Mouse (Mus musculus): ENCODE data around the gene Pear1. TPM values are rescaled to one million over a fixed set of nuclear protein-coding genes. Genes with fewer than 3 reads are reported as not detected.
A peak's percentile ranks its signal among the peaks of the same experiment; 100 is the strongest.

The Pear1 gene
- polyA plus RNA-seq, 1 experiment from 2014 or later = 6.7 TPM

DNA sequence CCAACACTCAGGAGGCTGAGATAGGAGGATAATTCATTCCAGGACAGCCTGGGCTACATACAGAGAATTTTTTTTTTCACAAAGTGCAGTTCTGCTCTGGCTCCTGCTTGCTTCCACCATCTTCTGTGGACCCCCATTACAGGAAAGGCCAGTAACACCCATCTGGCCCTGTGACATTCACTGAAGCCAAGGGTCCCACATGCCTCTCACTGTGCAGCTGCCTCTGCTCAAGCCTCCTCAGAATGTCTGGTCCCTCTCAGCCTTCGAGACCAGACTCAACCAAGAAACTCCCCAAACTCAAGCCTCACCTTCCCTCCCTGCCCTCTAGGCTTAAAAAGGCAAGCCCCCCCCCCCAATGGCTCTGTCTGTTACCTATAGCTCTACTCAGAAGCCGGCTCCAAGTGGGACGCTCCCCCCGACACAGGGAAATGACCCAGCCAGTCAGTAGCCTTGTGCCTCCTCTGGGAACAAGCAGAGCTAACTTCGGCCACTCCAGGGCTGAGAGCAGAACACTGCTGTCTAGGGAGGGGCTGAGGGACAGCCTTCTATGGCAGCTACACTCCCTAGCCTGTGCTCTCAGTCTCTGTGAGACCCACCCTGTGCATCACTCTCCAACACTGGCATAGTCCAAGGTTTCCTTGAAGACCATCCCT lies 58.3 kb downstream of the Pear1 start:
- Histone ChIP-seq H3K4me3 (ENCODE audit: low read depth, low read length) (no peak overlapping the region), H3K9ac (ENCODE audit: low read depth, low read length) (no peak overlapping the region), H3K27me3 (ENCODE audit: control insufficient read depth, insufficient read depth, low read depth, low read length) (peaks cover 15% of the 10 kb centered on the region), H3K9me3 (replicated peaks; ENCODE audit: control insufficient read depth, low read length, poor library complexity, severe bottlenecking) (0 out of 2 replicates have a peak, but pooled peaks cover 3% of the 10 kb centered on the region), H3K27ac (ENCODE audit: low read length) (no peak overlapping the region), H3K4me2 (ENCODE audit: low read length) (no peak overlapping the region), H3K4me1 (ENCODE audit: control insufficient read depth, insufficient read depth, low read length) (no peaks in the 10 kb centered on the region), H3K36me3 (ENCODE audit: control insufficient read depth, insufficient read depth, low read length) (no peaks in the 10 kb centered on the region)
- WGBS = 85% methylated on average over 5 of the region's 5 CpGs
- ATAC-seq = no peak

DNA sequence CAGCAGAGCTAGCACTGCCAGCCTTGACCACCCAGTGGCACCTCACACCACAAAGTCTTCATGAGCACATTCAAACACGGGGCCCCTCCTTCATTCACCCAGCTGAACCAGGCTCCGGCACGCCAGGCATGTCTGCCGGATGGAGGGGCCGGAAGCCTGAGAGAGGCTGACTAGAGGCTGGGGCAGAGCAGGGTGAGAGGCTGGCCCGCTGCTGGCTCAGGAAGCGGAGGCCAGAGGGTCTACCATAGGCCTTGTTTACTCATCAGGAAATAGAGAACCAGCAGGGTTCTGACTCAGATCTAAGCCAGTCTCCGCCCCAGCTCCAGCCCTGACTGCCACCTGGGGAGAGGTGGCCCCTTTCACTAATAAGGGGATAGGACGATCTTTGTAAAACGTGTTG lies 59.0 kb downstream of the Pear1 start:
- WGBS = 20% methylated on average over 10 of the region's 10 CpGs
- ATAC-seq = no peak
- Histone ChIP-seq H3K4me2 (ENCODE audit: low read length) (no peak overlapping the region), H3K27ac (ENCODE audit: low read length) (peak overlapping the region; percentile 41; the same call in 1 of the 2 replicates), H3K9me3 (replicated peaks; ENCODE audit: control insufficient read depth, low read length, poor library complexity, severe bottlenecking) (0 out of 2 replicates have a peak, but pooled peaks cover 3% of the 10 kb centered on the region), H3K4me3 (ENCODE audit: low read depth, low read length) (no peak overlapping the region), H3K27me3 (ENCODE audit: control insufficient read depth, insufficient read depth, low read depth, low read length) (peaks cover 15% of the 10 kb centered on the region), H3K36me3 (ENCODE audit: control insufficient read depth, insufficient read depth, low read length) (no peaks in the 10 kb centered on the region), H3K9ac (ENCODE audit: low read depth, low read length) (no peak overlapping the region), H3K4me1 (ENCODE audit: control insufficient read depth, insufficient read depth, low read length) (no peaks in the 10 kb centered on the region)

DNA sequence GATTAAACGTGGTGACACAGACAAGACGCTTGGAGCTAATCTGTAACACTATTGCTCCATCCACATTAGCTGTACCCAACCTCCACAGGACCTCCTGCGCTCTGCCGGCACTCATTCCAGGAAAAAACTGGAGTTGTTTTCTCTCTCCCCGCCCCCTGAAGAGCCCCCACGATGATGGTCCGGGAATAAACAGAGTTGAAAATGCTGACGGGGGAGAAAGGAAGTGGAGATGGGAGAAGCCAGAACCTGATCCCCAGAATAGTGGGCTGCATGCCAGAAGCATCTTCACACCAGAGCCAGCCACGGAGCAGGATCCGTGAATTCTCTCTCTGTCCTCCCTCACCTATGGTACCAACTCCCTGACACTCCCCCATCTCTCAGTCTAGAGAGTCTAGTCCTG lies 59.6 kb downstream of the Pear1 start:
- H3K4me1 ChIP-seq (ENCODE audit: control insufficient read depth, insufficient read depth, low read length) = no peaks in the 10 kb centered on the region
- 49% methylated on average over 9 of the region's 10 CpGs for WGBS
- H3K27me3 ChIP-seq (ENCODE audit: control insufficient read depth, insufficient read depth, low read depth, low read length) = peaks cover 15% of the 10 kb centered on the region
- H3K4me3 ChIP-seq (ENCODE audit: low read depth, low read length) = no peak overlapping the region
- H3K27ac ChIP-seq (ENCODE audit: low read length) = peak overlapping the region; percentile 41; the same call in 1 of the 2 replicates
- no peaks in the 10 kb centered on the region for H3K36me3 ChIP-seq (ENCODE audit: control insufficient read depth, insufficient read depth, low read length)
- 0 out of 2 replicates have a peak, but pooled peaks cover 3% of the 10 kb centered on the region for H3K9me3 ChIP-seq (replicated peaks; ENCODE audit: control insufficient read depth, low read length, poor library complexity, severe bottlenecking)
- H3K4me2 ChIP-seq (ENCODE audit: low read length) = no peak overlapping the region
- ATAC-seq = no peak
- no peak overlapping the region for H3K9ac ChIP-seq (ENCODE audit: low read depth, low read length)

DNA sequence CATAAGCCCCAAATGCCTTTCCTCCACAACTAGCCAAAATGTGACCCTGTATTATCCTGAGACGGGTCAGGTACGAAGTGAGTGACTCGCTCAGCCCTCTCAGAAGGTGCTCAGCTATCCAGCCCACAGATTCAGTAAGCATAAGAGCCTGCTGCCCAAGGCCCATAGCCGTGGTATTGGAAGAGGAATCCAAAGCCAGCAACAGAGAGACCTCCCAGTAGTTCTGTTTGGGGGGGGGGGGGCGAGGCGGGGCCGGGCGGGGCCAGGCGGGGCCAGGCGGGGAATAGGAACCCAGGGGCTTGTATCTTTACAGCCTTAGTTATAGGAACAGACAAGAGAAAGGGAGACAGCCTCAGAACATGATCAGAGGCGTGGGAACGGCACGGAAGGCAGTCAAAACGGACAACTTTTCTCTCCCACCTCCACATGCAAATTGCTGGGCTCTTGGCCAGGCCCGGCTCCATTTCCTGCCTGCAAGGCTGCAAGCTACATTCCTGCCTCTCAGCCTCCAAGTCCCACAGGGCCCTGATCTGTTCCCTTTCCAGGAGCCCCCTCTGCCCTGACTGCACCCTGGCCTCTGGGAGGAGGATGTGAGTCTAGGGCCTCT lies 60.3 kb downstream of the Pear1 start:
- H3K27me3 ChIP-seq (ENCODE audit: control insufficient read depth, insufficient read depth, low read depth, low read length) = peaks cover 11% of the 10 kb centered on the region
- ATAC-seq = no peak
- H3K9me3 ChIP-seq (replicated peaks; ENCODE audit: control insufficient read depth, low read length, poor library complexity, severe bottlenecking) = no peaks in the 10 kb centered on the region
- 0 out of 2 replicates have a peak overlapping the region, but pooled peaks have one; percentile 5 for H3K4me2 ChIP-seq (ENCODE audit: low read length)
- H3K36me3 ChIP-seq (ENCODE audit: control insufficient read depth, insufficient read depth, low read length) = no peaks in the 10 kb centered on the region
- H3K9ac ChIP-seq (ENCODE audit: low read depth, low read length) = no peak overlapping the region
- no peak overlapping the region for H3K4me3 ChIP-seq (ENCODE audit: low read depth, low read length)
- WGBS = 23% methylated on average over 15 of the region's 15 CpGs
- no peak overlapping the region for H3K27ac ChIP-seq (ENCODE audit: low read length)
- H3K4me1 ChIP-seq (ENCODE audit: control insufficient read depth, insufficient read depth, low read length) = no peaks in the 10 kb centered on the region

DNA sequence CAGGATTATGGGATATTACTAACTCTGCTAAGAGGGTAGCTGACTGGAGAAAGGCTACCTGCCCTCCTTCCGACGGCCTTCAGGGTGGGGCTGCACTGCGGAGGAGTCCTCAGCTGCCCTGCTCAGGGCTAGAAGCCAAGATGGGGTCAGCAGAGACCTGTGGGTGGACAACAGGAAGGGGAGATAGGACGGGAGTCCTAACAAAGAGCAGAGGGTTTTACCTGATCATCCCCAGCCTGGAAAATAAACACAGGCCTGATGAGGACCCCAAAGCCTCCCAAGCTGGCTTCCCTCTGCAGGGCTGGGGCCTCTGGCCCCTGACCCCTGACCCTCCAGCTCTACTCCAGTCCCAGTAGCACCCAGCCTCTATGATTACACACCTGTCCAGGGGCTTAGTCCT lies 60.9 kb downstream of the Pear1 start:
- Histone ChIP-seq H3K4me3 (ENCODE audit: low read depth, low read length) (no peak overlapping the region), H3K9ac (ENCODE audit: low read depth, low read length) (no peak overlapping the region), H3K27ac (ENCODE audit: low read length) (no peak overlapping the region), H3K36me3 (ENCODE audit: control insufficient read depth, insufficient read depth, low read length) (no peaks in the 10 kb centered on the region), H3K4me1 (ENCODE audit: control insufficient read depth, insufficient read depth, low read length) (no peaks in the 10 kb centered on the region), H3K9me3 (replicated peaks; ENCODE audit: control insufficient read depth, low read length, poor library complexity, severe bottlenecking) (no peaks in the 10 kb centered on the region), H3K4me2 (ENCODE audit: low read length) (no peak overlapping the region), H3K27me3 (ENCODE audit: control insufficient read depth, insufficient read depth, low read depth, low read length) (peaks cover 7% of the 10 kb centered on the region)
- ATAC-seq = no peak
- 63% methylated on average over 4 of the region's 4 CpGs for WGBS

DNA sequence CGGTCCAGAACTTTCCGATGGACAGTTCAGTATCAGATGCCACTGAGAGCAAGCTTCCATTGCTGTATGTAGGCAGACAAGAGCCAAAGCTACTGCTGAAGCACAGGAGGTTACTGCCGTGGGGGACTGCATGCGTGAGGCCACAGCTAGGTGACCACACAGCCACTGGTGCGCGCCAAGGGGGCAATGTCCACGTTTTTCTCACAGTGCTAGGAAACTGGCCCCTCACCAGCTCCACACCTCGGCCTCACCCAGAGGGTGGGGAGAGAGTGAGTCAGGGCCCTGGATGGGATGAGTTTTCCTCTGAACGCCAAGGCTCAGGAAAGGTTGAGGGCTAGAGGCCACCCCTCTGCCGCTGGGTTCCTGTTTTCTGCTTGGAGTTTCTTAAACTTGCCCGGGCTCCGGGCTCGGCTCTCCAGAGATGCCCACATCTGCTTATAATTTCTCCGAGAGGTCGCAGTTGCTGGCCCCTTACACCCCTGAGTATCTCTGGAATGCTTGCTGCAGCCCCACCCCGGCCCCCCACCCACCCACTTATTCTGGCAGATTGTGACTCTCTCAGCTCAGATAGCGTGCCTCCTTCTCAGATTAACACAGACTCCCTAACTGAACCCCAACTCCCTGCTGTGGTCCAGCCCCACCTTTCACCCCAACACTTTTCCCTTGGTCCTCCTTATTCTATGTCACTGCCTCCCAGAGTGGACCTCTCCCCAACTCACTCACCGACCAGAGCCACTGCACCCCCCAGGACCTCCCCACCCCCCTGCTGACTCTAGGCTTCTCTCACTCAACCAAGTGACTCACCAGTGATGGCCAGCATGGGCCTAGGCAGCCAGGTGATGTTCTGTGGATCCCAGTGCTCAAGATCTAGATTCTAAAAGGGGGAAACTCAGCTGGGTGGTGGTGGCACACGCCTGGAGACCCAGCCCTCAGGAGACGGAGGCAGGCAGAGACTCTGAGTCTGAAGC lies 62.4 kb downstream of the Pear1 start:
- peaks cover under 1% of the 10 kb centered on the region; the same call in 1 of the 2 replicates for H3K27me3 ChIP-seq (ENCODE audit: control insufficient read depth, insufficient read depth, low read depth, low read length)
- no peaks in the 10 kb centered on the region for H3K36me3 ChIP-seq (ENCODE audit: control insufficient read depth, insufficient read depth, low read length)
- no peak overlapping the region for H3K4me2 ChIP-seq (ENCODE audit: low read length)
- no peak overlapping the region for H3K9ac ChIP-seq (ENCODE audit: low read depth, low read length)
- H3K27ac ChIP-seq (ENCODE audit: low read length) = no peak overlapping the region
- WGBS = 81% methylated on average over 20 of the region's 20 CpGs
- H3K4me3 ChIP-seq (ENCODE audit: low read depth, low read length) = no peak overlapping the region
- no peaks in the 10 kb centered on the region for H3K9me3 ChIP-seq (replicated peaks; ENCODE audit: control insufficient read depth, low read length, poor library complexity, severe bottlenecking)
- no peaks in the 10 kb centered on the region for H3K4me1 ChIP-seq (ENCODE audit: control insufficient read depth, insufficient read depth, low read length)
- ATAC-seq = no peak

DNA sequence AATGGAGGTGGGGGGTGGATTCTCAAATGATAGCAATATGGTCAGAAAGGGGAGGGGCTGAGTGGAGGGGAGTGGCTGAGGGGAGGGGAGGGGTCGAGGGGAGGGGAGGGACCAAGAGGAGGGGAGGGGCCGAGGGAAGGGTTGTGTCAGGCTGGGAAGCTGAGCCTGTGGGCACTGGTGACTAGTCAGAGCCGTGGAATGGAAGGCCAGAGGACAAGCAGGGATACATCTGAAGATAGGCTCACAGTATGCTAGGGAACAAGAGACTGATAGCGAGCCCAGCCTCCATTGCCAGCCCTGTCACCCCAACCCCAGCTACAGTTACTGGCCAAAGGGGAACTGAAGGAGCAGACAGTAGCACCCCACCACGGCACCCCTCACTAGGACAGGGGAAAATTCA lies 65.5 kb downstream of the Pear1 start:
- 50% methylated on average over 5 of the region's 5 CpGs for WGBS
- no peak for ATAC-seq
- peaks cover 4% of the 10 kb centered on the region for H3K27me3 ChIP-seq (ENCODE audit: control insufficient read depth, insufficient read depth, low read depth, low read length)

DNA sequence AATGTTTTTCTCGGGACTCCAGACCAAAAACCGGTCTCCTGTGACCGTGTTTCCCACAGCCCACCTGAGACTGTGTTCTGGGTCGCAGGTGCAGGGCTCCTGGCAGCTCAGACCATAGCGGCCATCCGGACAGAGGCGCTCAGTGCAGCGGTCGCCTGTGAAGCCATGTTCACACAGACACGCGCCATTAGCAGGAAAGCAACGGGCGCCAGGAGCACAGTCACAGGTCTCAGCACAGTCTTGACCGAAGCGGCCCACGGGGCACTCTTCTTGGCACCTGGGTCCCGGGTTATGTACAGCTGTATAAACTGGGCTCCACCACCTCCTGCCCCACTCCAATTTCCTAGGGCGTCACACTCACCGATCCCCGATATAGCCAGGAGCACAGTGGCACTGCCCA lies 67.6 kb downstream of the Pear1 start:
- peak; percentile 12; the same call in 1 of the 2 replicates for ATAC-seq
- WGBS = 47% methylated on average over 20 of the region's 20 CpGs
- Histone ChIP-seq H3K4me1 (ENCODE audit: control insufficient read depth, insufficient read depth, low read length) (no peaks in the 10 kb centered on the region), H3K36me3 (ENCODE audit: control insufficient read depth, insufficient read depth, low read length) (no peaks in the 10 kb centered on the region), H3K9me3 (replicated peaks; ENCODE audit: control insufficient read depth, low read length, poor library complexity, severe bottlenecking) (no peaks in the 10 kb centered on the region), H3K4me3 (ENCODE audit: low read depth, low read length) (peak overlapping the region; percentile 35), H3K27me3 (ENCODE audit: control insufficient read depth, insufficient read depth, low read depth, low read length) (peaks cover 4% of the 10 kb centered on the region), H3K27ac (ENCODE audit: low read length) (no peak overlapping the region), H3K9ac (ENCODE audit: low read depth, low read length) (peak overlapping the region; percentile 45; the same call in 1 of the 2 replicates), H3K4me2 (ENCODE audit: low read length) (peak overlapping the region; percentile 64)

More for the DNA sequence above, 65.5 kb downstream of the Pear1 start:
- Histone ChIP-seq H3K9me3 (replicated peaks; ENCODE audit: control insufficient read depth, low read length, poor library complexity, severe bottlenecking) (no peaks in the 10 kb centered on the region), H3K36me3 (ENCODE audit: control insufficient read depth, insufficient read depth, low read length) (no peaks in the 10 kb centered on the region), H3K27ac (ENCODE audit: low read length) (no peak overlapping the region), H3K4me2 (ENCODE audit: low read length) (no peak overlapping the region), H3K9ac (ENCODE audit: low read depth, low read length) (no peak overlapping the region), H3K4me3 (ENCODE audit: low read depth, low read length) (no peak overlapping the region), H3K4me1 (ENCODE audit: control insufficient read depth, insufficient read depth, low read length) (no peaks in the 10 kb centered on the region)
